8 mouse cellular contexts compared by ENCODE assay signal in the genomic region with DNA sequence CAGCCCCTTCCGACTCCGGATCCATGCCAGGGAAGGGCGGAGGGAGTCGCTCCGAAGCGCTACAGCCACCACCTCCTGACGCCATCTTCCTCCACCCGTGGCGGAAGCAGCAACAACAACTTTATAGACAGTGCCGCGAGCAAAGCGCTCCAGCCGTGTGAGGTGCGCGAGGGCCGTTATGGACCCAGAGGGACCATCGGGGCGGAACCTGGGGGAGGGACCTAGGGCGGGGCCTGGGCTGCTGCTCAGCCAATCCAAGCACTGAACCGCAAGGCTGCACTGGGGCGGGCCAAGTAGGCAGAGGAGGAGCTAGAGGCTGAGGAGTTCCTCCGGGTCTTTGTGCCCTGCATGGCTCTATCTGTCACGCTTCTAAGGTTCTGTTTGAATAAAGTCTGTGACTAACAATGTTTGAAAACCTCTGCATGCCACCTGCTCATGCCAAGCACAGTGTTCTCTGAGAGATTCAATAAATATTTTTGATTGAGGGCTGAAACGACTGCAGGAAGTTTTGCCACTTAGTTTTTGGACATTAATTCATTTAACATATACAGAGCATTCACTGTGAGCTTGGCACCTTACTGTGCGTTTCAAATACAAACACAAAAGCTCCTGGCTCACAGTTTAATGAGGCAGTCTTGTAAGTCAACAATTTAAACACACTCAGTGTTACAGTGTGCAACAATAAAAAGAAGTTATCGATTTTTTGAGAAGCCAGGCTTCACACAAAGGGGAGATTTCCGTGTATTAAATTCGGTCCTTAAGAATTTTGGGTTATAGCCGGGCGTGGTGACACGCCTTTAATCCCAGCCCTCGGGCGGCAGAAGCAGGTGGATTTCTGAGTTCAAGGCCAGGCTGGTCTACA. TPM values are rescaled to one million over a fixed set of nuclear protein-coding genes. Genes with fewer than 3 reads are reported as not detected.
DNase-seq lines count a peak whose midpoint lies in the region; ATAC-seq and TF ChIP-seq lines count a peak whose summit lies in the region.

No protein-coding gene starts in this region.

- H3K36me3 ChIP-seq in heart, embryonic 12.5 days = peaks cover 11% of the 10 kb centered on the region; the same call in 1 of the 2 replicates
- no peaks in the 10 kb centered on the region for H3K36me3 ChIP-seq in kidney, postnatal 0 days (ENCODE audit: insufficient read depth, low read length)
- no peaks in the 10 kb centered on the region; the same call in none of the 2 replicates for H3K36me3 ChIP-seq in liver, embryonic 11.5 days (ENCODE audit: control insufficient read depth, insufficient read depth, low read length)
- H3K36me3 ChIP-seq in stomach, embryonic 14.5 days (ENCODE audit: control insufficient read depth, insufficient read depth, low read length) = no peaks in the 10 kb centered on the region

- 19% methylated on average over 33 of the region's 33 CpGs for WGBS in heart, embryonic 12.5 days
- WGBS in kidney, postnatal 0 days = 19% methylated on average over 33 of the region's 33 CpGs
- 13% methylated on average over 33 of the region's 33 CpGs for WGBS in liver, embryonic 11.5 days
- WGBS in stomach, embryonic 14.5 days = 17% methylated on average over 33 of the region's 33 CpGs

- H3K9ac ChIP-seq in heart, embryonic 12.5 days = peak overlapping the region; percentile 88
- H3K9ac ChIP-seq in kidney, postnatal 0 days (ENCODE audit: low read depth, low read length) = peak overlapping the region; percentile 78
- H3K9ac ChIP-seq in liver, embryonic 11.5 days (ENCODE audit: low read depth, low read length) = peak overlapping the region; percentile 89
- peak overlapping the region; percentile 55 for H3K9ac ChIP-seq in stomach, embryonic 14.5 days (replicated peaks; ENCODE audit: low read depth, low read length)

- DNase-seq in CD4-positive helper T cell, adult 2 months (ENCODE audit: low read depth, low spot score) = peak; percentile 98
- DNase-seq in brain, embryonic 18.5 days (ENCODE audit: low read depth, low spot score) = peak; percentile 95
- peak; percentile 99 for DNase-seq in kidney, postnatal 0 days (ENCODE audit: low spot score)
- DNase-seq in liver, embryonic 11.5 days (ENCODE audit: low spot score) = peak; percentile 99
- DNase-seq in naive thymus-derived CD4-positive, alpha-beta T cell, adult 2 months (ENCODE audit: low read depth) = peak; percentile 98

- ATAC-seq in erythroid progenitor cell, adult 5-6 weeks (replicated peaks; ENCODE audit: low FRiP score, poor library complexity, severe bottlenecking) = peak; percentile 80
- ATAC-seq in heart, embryonic 12.5 days (ENCODE audit: insufficient number of reproducible peaks, low FRiP score) = peak; percentile 98
- peak; percentile 99 for ATAC-seq in kidney, postnatal 0 days (replicated peaks; ENCODE audit: low FRiP score, low read depth)
- peak; percentile 94 for ATAC-seq in liver, embryonic 11.5 days (replicated peaks; ENCODE audit: low FRiP score)
- peak; percentile 98 for ATAC-seq in stomach, embryonic 14.5 days (ENCODE audit: insufficient number of reproducible peaks, insufficient read depth, low FRiP score, low read depth)

- peak overlapping the region; percentile 92 for H3K27ac ChIP-seq in heart, embryonic 12.5 days (ENCODE audit: poor library complexity, severe bottlenecking)
- peak overlapping the region; percentile 94 for H3K27ac ChIP-seq in kidney, postnatal 0 days
- H3K27ac ChIP-seq in liver, embryonic 11.5 days (ENCODE audit: low read depth, low read length) = peak overlapping the region; percentile 95
- H3K27ac ChIP-seq in stomach, embryonic 14.5 days (ENCODE audit: low read length) = peak overlapping the region; percentile 77

- H3K4me1 ChIP-seq in heart, embryonic 12.5 days (replicated peaks) = peaks cover 28% of the 10 kb centered on the region
- peaks cover 17% of the 10 kb centered on the region for H3K4me1 ChIP-seq in kidney, postnatal 0 days (replicated peaks; ENCODE audit: insufficient read depth, low read length)
- H3K4me1 ChIP-seq in liver, embryonic 11.5 days (replicated peaks; ENCODE audit: control insufficient read depth, insufficient read depth, low read length) = peaks cover 43% of the 10 kb centered on the region
- peaks cover 7% of the 10 kb centered on the region; the same call in 1 of the 2 replicates for H3K4me1 ChIP-seq in stomach, embryonic 14.5 days (ENCODE audit: control insufficient read depth, insufficient read depth, low read length)

- H3K27me3 ChIP-seq in heart, embryonic 12.5 days (replicated peaks) = no peaks in the 10 kb centered on the region
- no peaks in the 10 kb centered on the region for H3K27me3 ChIP-seq in kidney, postnatal 0 days (ENCODE audit: insufficient read depth, low read length)
- H3K27me3 ChIP-seq in liver, embryonic 11.5 days (replicated peaks; ENCODE audit: control insufficient read depth, insufficient read depth, low read length) = no peaks in the 10 kb centered on the region
- H3K27me3 ChIP-seq in stomach, embryonic 14.5 days (ENCODE audit: control insufficient read depth, insufficient read depth, low read length) = no peaks in the 10 kb centered on the region

- peak overlapping the region; percentile 83 for H3K4me2 ChIP-seq in heart, embryonic 12.5 days
- H3K4me2 ChIP-seq in kidney, postnatal 0 days (ENCODE audit: low read length) = peak overlapping the region; percentile 71
- H3K4me2 ChIP-seq in liver, embryonic 11.5 days = peak overlapping the region; percentile 95
- peak overlapping the region; percentile 73 for H3K4me2 ChIP-seq in stomach, embryonic 14.5 days (replicated peaks; ENCODE audit: low read depth, low read length)

- H3K9me3 ChIP-seq in heart, embryonic 12.5 days (replicated peaks) = no peaks in the 10 kb centered on the region
- no peaks in the 10 kb centered on the region for H3K9me3 ChIP-seq in kidney, postnatal 0 days (replicated peaks; ENCODE audit: low read length)
- H3K9me3 ChIP-seq in liver, embryonic 11.5 days (ENCODE audit: control insufficient read depth, low read length) = no peaks in the 10 kb centered on the region
- H3K9me3 ChIP-seq in stomach, embryonic 14.5 days (ENCODE audit: control insufficient read depth, low read depth, low read length) = no peaks in the 10 kb centered on the region

- H3K4me3 ChIP-seq in heart, embryonic 12.5 days = peak overlapping the region; percentile 93
- peak overlapping the region; percentile 75 for H3K4me3 ChIP-seq in kidney, postnatal 0 days (replicated peaks; ENCODE audit: low read depth, low read length)
- H3K4me3 ChIP-seq in liver, embryonic 11.5 days (ENCODE audit: low read depth, low read length) = peak overlapping the region; percentile 89
- H3K4me3 ChIP-seq in stomach, embryonic 14.5 days (ENCODE audit: low read depth, low read length) = peak overlapping the region; percentile 57

- TF ChIP-seq CTCF in kidney, postnatal 0 days (IDR thresholded peaks at IDR 0.05; ENCODE audit: low read depth) = no peak

RNA-seq across cellular contexts. Expression of gene Snx1, which starts 1.5 kb away (rescaled TPM):
- 67.1 and 84.0 TPM in 2 replicates for total RNA-seq in erythroid progenitor cell, adult 5-6 weeks (2015; ENCODE audit: low replicate concordance)
- total RNA-seq in erythroid progenitor cell, adult 5-6 weeks (2017; ENCODE audit: low replicate concordance) = 81.5 and 97.5 TPM in 2 replicates
- polyA plus RNA-seq in heart, embryonic 12.5 days (2016; fragmentation: Nextera tagmentation; extraction: Ambion mirVana) = 68.8 and 72.1 TPM in 2 replicates
- 131 and 141 TPM in 2 replicates for polyA plus RNA-seq in kidney, postnatal 0 days (2015; fragmentation: Nextera tagmentation; extraction: Ambion mirVana)
- 129 and 139 TPM in 2 replicates for polyA plus RNA-seq in liver, embryonic 11.5 days (2014; fragmentation: Nextera tagmentation; extraction: Ambion mirVana)
- polyA plus RNA-seq in stomach, embryonic 14.5 days (2014; fragmentation: Nextera tagmentation; extraction: Ambion mirVana) = 125 TPM in 2 replicates

RNA-seq across cellular contexts. Expression of gene Ciao2a, which starts 1.5 kb away (rescaled TPM):
- 84.3 and 120 TPM in 2 replicates for total RNA-seq in erythroid progenitor cell, adult 5-6 weeks (2015; ENCODE audit: low replicate concordance)
- total RNA-seq in erythroid progenitor cell, adult 5-6 weeks (2017; ENCODE audit: low replicate concordance) = 36.8 and 53.8 TPM in 2 replicates
- 161 and 176 TPM in 2 replicates for polyA plus RNA-seq in heart, embryonic 12.5 days (2016; fragmentation: Nextera tagmentation; extraction: Ambion mirVana)
- 173 and 186 TPM in 2 replicates for polyA plus RNA-seq in kidney, postnatal 0 days (2015; fragmentation: Nextera tagmentation; extraction: Ambion mirVana)
- 256 and 260 TPM in 2 replicates for polyA plus RNA-seq in liver, embryonic 11.5 days (2014; fragmentation: Nextera tagmentation; extraction: Ambion mirVana)
- 150 and 158 TPM in 2 replicates for polyA plus RNA-seq in stomach, embryonic 14.5 days (2014; fragmentation: Nextera tagmentation; extraction: Ambion mirVana)

RNA-seq across cellular contexts. Expression of gene Dapk2, which starts 33.1 kb away (rescaled TPM):
- total RNA-seq in erythroid progenitor cell, adult 5-6 weeks (2015; ENCODE audit: low replicate concordance) = 19.8 and 31.0 TPM in 2 replicates
- 25.5 and 51.6 TPM in 2 replicates for total RNA-seq in erythroid progenitor cell, adult 5-6 weeks (2017; ENCODE audit: low replicate concordance)
- polyA plus RNA-seq in heart, embryonic 12.5 days (2016; fragmentation: Nextera tagmentation; extraction: Ambion mirVana) = 6.4 and 8.1 TPM in 2 replicates
- 8.4 and 8.6 TPM in 2 replicates for polyA plus RNA-seq in kidney, postnatal 0 days (2015; fragmentation: Nextera tagmentation; extraction: Ambion mirVana)
- polyA plus RNA-seq in liver, embryonic 11.5 days (2014; fragmentation: Nextera tagmentation; extraction: Ambion mirVana) = 5.9 and 6.1 TPM in 2 replicates
- 6.4 and 7.1 TPM in 2 replicates for polyA plus RNA-seq in stomach, embryonic 14.5 days (2014; fragmentation: Nextera tagmentation; extraction: Ambion mirVana)

RNA-seq across cellular contexts. Expression of gene Snx22, which starts 55.4 kb away (rescaled TPM):
- 179 and 188 TPM in 2 replicates for total RNA-seq in erythroid progenitor cell, adult 5-6 weeks (2015; ENCODE audit: low replicate concordance)
- total RNA-seq in erythroid progenitor cell, adult 5-6 weeks (2017; ENCODE audit: low replicate concordance) = 123 and 145 TPM in 2 replicates
- polyA plus RNA-seq in heart, embryonic 12.5 days (2016; fragmentation: Nextera tagmentation; extraction: Ambion mirVana) = 2.4 and 3.0 TPM in 2 replicates
- 1.1 and 1.4 TPM in 2 replicates for polyA plus RNA-seq in kidney, postnatal 0 days (2015; fragmentation: Nextera tagmentation; extraction: Ambion mirVana)
- polyA plus RNA-seq in liver, embryonic 11.5 days (2014; fragmentation: Nextera tagmentation; extraction: Ambion mirVana) = 6.5 and 7.0 TPM in 2 replicates
- 1.4 TPM in 2 replicates for polyA plus RNA-seq in stomach, embryonic 14.5 days (2014; fragmentation: Nextera tagmentation; extraction: Ambion mirVana)

Comparison
In these comparisons a context has a peak if more than half of its experiments do, and no peak if none do; other contexts are left out.
1. Peak in every context shown above with its lines: DNase-seq, ATAC-seq, H3K4me3 ChIP-seq and H3K27ac ChIP-seq.